Mouse (Mus musculus): Measurements from ENCODE around the gene Tulp3. TPM values are rescaled to one million over a fixed set of nuclear protein-coding genes. Genes with fewer than 3 reads are reported as not detected.
"Not testable (repeated sequence)": the region's sequence is repeated elsewhere in the genome, so short reads cannot be mapped to it uniquely, and the experiment has no call there.

Tulp3 gene
- total and polyA plus RNA-seq, 3 experiments = 3.7 to 13.1 (median 5.5) TPM

GRCm38 (mm10) chr6:128302640-128303039 is 53.0 kb downstream of the Tulp3 start:
- H3K4me2 ChIP-seq (ENCODE audit: insufficient read depth, low read depth, poor library complexity, severe bottlenecking); in situ Hi-C loops (cut with MboI; ENCODE audit: low pct_ligation_motif_present, low pct_unique_long_range_greater_than_20kb, low sequenced_read_pairs); H3K27ac ChIP-seq (ENCODE audit: insufficient read depth, low read depth); H3K4me1 ChIP-seq (ENCODE audit: control insufficient read depth in 1 of 2, insufficient read depth in 2 of 2); H3K79me2 ChIP-seq (replicated peaks; ENCODE audit: control insufficient read depth, extremely low read depth, insufficient read depth, poor library complexity, severe bottlenecking); H3K9ac ChIP-seq (ENCODE audit: insufficient read depth, low read depth); H3K36me3 ChIP-seq (replicated peaks in 1 of 2; ENCODE audit: control insufficient read depth in 1 of 2, insufficient read depth in 1 of 2, low read length in 1 of 2); H3K4me3 ChIP-seq (replicated peaks in 1 of 3; ENCODE audit: low read depth in 2 of 3, low read length in 2 of 3, poor library complexity in 1 of 3); dilution Hi-C loops (cut with MboI; ENCODE audit: extremely low pct_ligation_motif_present, extremely low pct_unique_long_range_greater_than_20kb, low sequenced_read_pairs); H3K27me3 ChIP-seq (replicated peaks): not testable (repeated sequence)
- peaks cover 14% of the 10 kb centered on the region for H3K9me3 ChIP-seq (replicated peaks; ENCODE audit: low read length)
- DNase-seq (ENCODE audit: extremely low read depth) = peak; percentile 3
- TF ChIP-seq CTCF (conservative IDR thresholded peaks at IDR 0.05 in 1 of 2, IDR thresholded peaks at IDR 0.05 in 1 of 2; ENCODE audit: low read depth in 2 of 2, low read length in 2 of 2) = peak in 1 of 2 experiments; percentile 14; a peak in 1 of 4 replicates

- TF ChIP-seq USF2 (conservative IDR thresholded peaks at IDR 0.05; ENCODE audit: low read depth, low read length) (no peak), UBTF (IDR thresholded peaks at IDR 0.05; ENCODE audit: low read depth, low read length) (no peak), HCFC1 (IDR thresholded peaks at IDR 0.05; ENCODE audit: low read depth, low read length) (no peak), MEF2A (IDR thresholded peaks at IDR 0.05; ENCODE audit: borderline replicate concordance, low read depth, low read length) (no peak), ZNF384 (IDR thresholded peaks at IDR 0.05; ENCODE audit: low read depth, low read length) (no peak), POLR2A (IDR thresholded peaks at IDR 0.05; ENCODE audit: low read depth, low read length) (no peak), PAX5 (IDR thresholded peaks at IDR 0.05; ENCODE audit: low read length) (no peak), IRF4 (IDR thresholded peaks at IDR 0.05; ENCODE audit: low read depth, low read length) (no peak), JUN (IDR thresholded peaks at IDR 0.05; ENCODE audit: insufficient read depth, low read depth, low read length) (no peak), ZKSCAN1 (IDR thresholded peaks at IDR 0.05; ENCODE audit: borderline replicate concordance, low read depth, low read length) (no peak), RCOR1 (conservative IDR thresholded peaks at IDR 0.05; ENCODE audit: low read depth, low read length) (no peak), NRF1 (IDR thresholded peaks at IDR 0.05; ENCODE audit: low read depth, low read length) (no peak), E2F4 (IDR thresholded peaks at IDR 0.05; ENCODE audit: insufficient replicate concordance, low read depth, low read length) (no peak), JUND (conservative IDR thresholded peaks at IDR 0.05; ENCODE audit: low read depth, low read length) (no peak)
- no peak overlapping the region for H3K4me2 ChIP-seq (ENCODE audit: insufficient read depth, low read depth, poor library complexity, severe bottlenecking)
- dilution Hi-C loops (cut with MboI; ENCODE audit: extremely low pct_ligation_motif_present, extremely low pct_unique_long_range_greater_than_20kb, low sequenced_read_pairs) = no loop called here
Observed at GRCm38 (mm10) chr6:128301891-128302290, 53.8 kb downstream of the Tulp3 start.

More at GRCm38 (mm10) chr6:128301891-128302290, 53.8 kb downstream of the Tulp3 start:
- Histone ChIP-seq H3K4me1 (ENCODE audit: control insufficient read depth in 1 of 2, insufficient read depth in 2 of 2) (peaks cover 1 to 2% of the 10 kb centered on the region in 2 experiments; a peak in 1 of 4 replicates), H3K4me3 (replicated peaks in 1 of 3; ENCODE audit: low read depth in 2 of 3, low read length in 2 of 3, poor library complexity in 1 of 3) (no peak overlapping the region), H3K36me3 (replicated peaks in 1 of 2; ENCODE audit: control insufficient read depth in 1 of 2, insufficient read depth in 1 of 2, low read length in 1 of 2) (no peaks in the 10 kb centered on the region), H3K79me2 (replicated peaks; ENCODE audit: control insufficient read depth, extremely low read depth, insufficient read depth, poor library complexity, severe bottlenecking) (no peaks in the 10 kb centered on the region), H3K9ac (ENCODE audit: insufficient read depth, low read depth) (no peak overlapping the region), H3K9me3 (replicated peaks; ENCODE audit: low read length) (peaks cover 14% of the 10 kb centered on the region), H3K27ac (ENCODE audit: insufficient read depth, low read depth) (no peak overlapping the region), H3K27me3 (replicated peaks) (no peaks in the 10 kb centered on the region)
- DNase-seq (ENCODE audit: extremely low read depth) = no peak
- in situ Hi-C loops (cut with MboI; ENCODE audit: low pct_ligation_motif_present, low pct_unique_long_range_greater_than_20kb, low sequenced_read_pairs) = no loop called here
